8 mouse cellular contexts compared by ENCODE assay signal in the genomic region with DNA sequence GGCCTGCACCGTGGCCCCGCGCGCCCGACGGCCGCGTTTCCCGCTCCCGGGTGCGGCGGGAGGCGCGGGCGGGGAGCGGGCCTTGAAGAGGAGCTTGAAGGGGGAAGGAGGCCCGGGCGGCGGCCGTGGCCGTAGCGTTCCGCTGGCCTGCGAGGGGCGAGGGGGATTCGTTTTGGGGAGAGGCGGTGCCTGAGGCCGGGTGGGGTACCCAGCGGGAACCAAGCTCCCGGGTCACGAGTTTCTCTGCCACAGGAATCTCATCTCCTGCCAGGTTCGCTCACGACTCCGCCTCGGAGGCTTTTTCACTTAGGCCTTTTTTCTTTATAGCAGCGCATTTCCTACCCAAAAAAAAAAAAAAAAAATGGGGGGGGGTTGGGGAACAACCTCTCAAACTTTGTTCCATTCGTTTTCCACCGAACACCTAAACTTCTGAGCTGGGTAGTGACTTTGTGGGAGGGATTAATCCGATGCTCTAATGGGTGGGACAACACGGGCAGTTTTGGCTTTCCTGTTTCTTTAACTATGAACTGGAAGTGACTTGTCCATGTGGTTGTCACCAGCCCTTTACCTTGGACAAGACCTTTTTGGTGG. TPM values are rescaled to one million over a fixed set of nuclear protein-coding genes. Genes with fewer than 3 reads are reported as not detected.
DNase-seq lines count a peak whose midpoint lies in the region; ATAC-seq and TF ChIP-seq lines count a peak whose summit lies in the region.

No protein-coding gene starts in this region.

- no peaks in the 10 kb centered on the region for H3K27me3 ChIP-seq in C2C12 (ENCODE audit: control insufficient read depth, insufficient read depth, insufficient read length)
- no peaks in the 10 kb centered on the region for H3K27me3 ChIP-seq in embryonic facial prominence, embryonic 15.5 days
- H3K27me3 ChIP-seq in heart, embryonic 12.5 days (replicated peaks) = no peaks in the 10 kb centered on the region
- no peaks in the 10 kb centered on the region for H3K27me3 ChIP-seq in lung, embryonic 14.5 days (ENCODE audit: insufficient read depth, low read length)

- H3K36me3 ChIP-seq in C2C12 (ENCODE audit: control insufficient read depth, insufficient read depth) = peaks cover 45% of the 10 kb centered on the region
- H3K36me3 ChIP-seq in embryonic facial prominence, embryonic 15.5 days = peaks cover 13% of the 10 kb centered on the region
- peaks cover 22% of the 10 kb centered on the region for H3K36me3 ChIP-seq in heart, embryonic 12.5 days
- H3K36me3 ChIP-seq in lung, embryonic 14.5 days (ENCODE audit: insufficient read depth) = peaks cover 34% of the 10 kb centered on the region

- peak overlapping the region; percentile 58 for H3K4me2 ChIP-seq in embryonic facial prominence, embryonic 15.5 days (replicated peaks)
- peak overlapping the region; percentile 85 for H3K4me2 ChIP-seq in heart, embryonic 12.5 days
- H3K4me2 ChIP-seq in lung, embryonic 14.5 days = peak overlapping the region; percentile 78

- peaks cover 58% of the 10 kb centered on the region for H3K79me3 ChIP-seq in C2C12 (ENCODE audit: low read depth)

- peak overlapping the region; percentile 81 for H3ac ChIP-seq in C2C12 (ENCODE audit: control insufficient read depth, insufficient read length, low read depth)

- peaks cover 6% of the 10 kb centered on the region for H3K4me1 ChIP-seq in embryonic facial prominence, embryonic 15.5 days
- peaks cover 12% of the 10 kb centered on the region for H3K4me1 ChIP-seq in heart, embryonic 12.5 days (replicated peaks)
- H3K4me1 ChIP-seq in lung, embryonic 14.5 days (ENCODE audit: insufficient read depth) = no peaks in the 10 kb centered on the region

- DNase-seq in adrenal gland, postnatal 36 days = peak; percentile 30 to 46
- DNase-seq in kidney, postnatal 14 days = peak; percentile 65
- peak; percentile 63 for DNase-seq in lung, embryonic 14.5 days
- peak; percentile 53 for DNase-seq in retina, embryonic 14.5 days (ENCODE audit: low spot score)
- peak; percentile 65 for DNase-seq in thymus, postnatal 4 days

- peaks cover 67% of the 10 kb centered on the region for H3K79me2 ChIP-seq in C2C12 (ENCODE audit: control insufficient read depth, insufficient read depth)

- H3K9me3 ChIP-seq in embryonic facial prominence, embryonic 15.5 days (replicated peaks) = no peaks in the 10 kb centered on the region
- no peaks in the 10 kb centered on the region for H3K9me3 ChIP-seq in heart, embryonic 12.5 days (replicated peaks)
- no peaks in the 10 kb centered on the region for H3K9me3 ChIP-seq in lung, embryonic 14.5 days (ENCODE audit: low read depth, low read length)

- TF ChIP-seq CTCF in C2C12 (IDR thresholded peaks at IDR 0.05; ENCODE audit: control insufficient read depth, insufficient read depth, insufficient read length) = no peak
- TF ChIP-seq CTCF in lung, embryonic 14.5 days (IDR thresholded peaks at IDR 0.05; ENCODE audit: low read depth) = no peak

- peak overlapping the region; percentile 99 for H3K27ac ChIP-seq in embryonic facial prominence, embryonic 15.5 days (replicated peaks)
- H3K27ac ChIP-seq in heart, embryonic 12.5 days (ENCODE audit: poor library complexity, severe bottlenecking) = peak overlapping the region; percentile 98
- H3K27ac ChIP-seq in lung, embryonic 14.5 days (ENCODE audit: low read depth) = peak overlapping the region; percentile 98

- WGBS in embryonic facial prominence, embryonic 15.5 days = under 1% methylated on average over 39 of the region's 40 CpGs
- WGBS in heart, embryonic 12.5 days = under 1% methylated on average over 39 of the region's 40 CpGs
- WGBS in lung, embryonic 14.5 days = under 1% methylated on average over 38 of the region's 40 CpGs

- no peak for ATAC-seq in embryonic facial prominence, embryonic 15.5 days (ENCODE audit: insufficient number of reproducible peaks, low FRiP score, low TSS enrichment, low read depth)
- no peak for ATAC-seq in heart, embryonic 12.5 days (ENCODE audit: insufficient number of reproducible peaks, low FRiP score)
- no peak for ATAC-seq in lung, embryonic 14.5 days (ENCODE audit: insufficient read depth)

- peak overlapping the region; percentile 98 for H3K4me3 ChIP-seq in C2C12 (ENCODE audit: insufficient read depth, poor library complexity, severe bottlenecking)
- H3K4me3 ChIP-seq in embryonic facial prominence, embryonic 15.5 days (replicated peaks) = peak overlapping the region; percentile 100
- H3K4me3 ChIP-seq in heart, embryonic 12.5 days = peak overlapping the region; percentile 95
- peak overlapping the region; percentile 98 for H3K4me3 ChIP-seq in lung, embryonic 14.5 days (ENCODE audit: low read depth, low read length)

- peak overlapping the region; percentile 96 for H3K9ac ChIP-seq in embryonic facial prominence, embryonic 15.5 days
- H3K9ac ChIP-seq in heart, embryonic 12.5 days = peak overlapping the region; percentile 99
- peak overlapping the region; percentile 98 for H3K9ac ChIP-seq in lung, embryonic 14.5 days

TF ChIP-seq in C2C12, 6 proteins besides CTCF, POLR2A, EP300 and RAD21:
- TF ChIP-seq USF1 (IDR thresholded peaks at IDR 0.05; ENCODE audit: low read depth) = no peak
- TF ChIP-seq MYOD1 (IDR thresholded peaks at IDR 0.05; ENCODE audit: control insufficient read depth, insufficient read length, low read depth) = no peak
- TF ChIP-seq MAX (IDR thresholded peaks at IDR 0.05) = peak; percentile 40
- no peak for TF ChIP-seq CEBPB (IDR thresholded peaks at IDR 0.05; ENCODE audit: low read depth)
- no peak for TF ChIP-seq MYOG (IDR thresholded peaks at IDR 0.05; ENCODE audit: control insufficient read depth, extremely low read depth, insufficient read length)

RNA-seq across cellular contexts. Expression of a gene that starts 1.7 kb away (rescaled TPM):
- polyA plus RNA-seq in C2C12 (2012; fragmentation: generic; extraction: Trizol) = 12.0 TPM
- total RNA-seq in adrenal gland, postnatal 36 days (2021) = 10 to 100 TPM; 80.8 to 82.4 TPM
- 5.1 and 5.2 TPM in 2 replicates for polyA plus RNA-seq in embryonic facial prominence, embryonic 15.5 days (2015; fragmentation: Nextera tagmentation; extraction: Ambion mirVana)
- polyA plus RNA-seq in heart, embryonic 12.5 days (2016; fragmentation: Nextera tagmentation; extraction: Ambion mirVana) = 4.4 and 4.9 TPM in 2 replicates
- 6.5 and 7.5 TPM in 2 replicates for polyA plus RNA-seq in lung, embryonic 14.5 days (2014; fragmentation: Nextera tagmentation; extraction: Ambion mirVana)

RNA-seq across cellular contexts. Expression of a gene that starts 37.4 kb away (rescaled TPM):
- 0.07 TPM for polyA plus RNA-seq in C2C12 (2012; fragmentation: generic; extraction: Trizol)
- total RNA-seq in adrenal gland, postnatal 36 days (2021) = not detected
- 6.0 and 7.2 TPM in 2 replicates for polyA plus RNA-seq in embryonic facial prominence, embryonic 15.5 days (2015; fragmentation: Nextera tagmentation; extraction: Ambion mirVana)
- 0.51 TPM in 1 of 2 replicates, not detected in the other for polyA plus RNA-seq in heart, embryonic 12.5 days (2016; fragmentation: Nextera tagmentation; extraction: Ambion mirVana)
- polyA plus RNA-seq in lung, embryonic 14.5 days (2014; fragmentation: Nextera tagmentation; extraction: Ambion mirVana) = not detected in 2 replicates
